Mouse (Mus musculus): ENCODE data around the gene Dennd4a.
"Not testable (repeated sequence)": the region's sequence is repeated elsewhere in the genome, so short reads cannot be mapped to it uniquely, and the experiment has no call there.

Gene Dennd4a

GRCm38 (mm10) chr9:64811538-64812474, 666 bp downstream of the Dennd4a start:
- DNase-seq (ENCODE audit: low read depth, low spot score), result no peak

GRCm38 (mm10) chr9:64812475-64812860, 1.3 kb downstream of the Dennd4a start:
- DNase-seq (ENCODE audit: low read depth, low spot score), result no peak

GRCm38 (mm10) chr9:64814273-64814672, 3.1 kb downstream of the Dennd4a start:
- DNase-seq (ENCODE audit: low read depth, low spot score), result no peak

- not testable (repeated sequence) for DNase-seq (ENCODE audit: low read depth, low spot score)
Measured at GRCm38 (mm10) chr9:64819686-64820085, 8.5 kb downstream of the Dennd4a start.

- no peak for DNase-seq (ENCODE audit: low read depth, low spot score)
Measured at GRCm38 (mm10) chr9:64820086-64820795, 9.1 kb downstream of the Dennd4a start.

GRCm38 (mm10) chr9:64822235-64822634, 11.1 kb downstream of the Dennd4a start:
- DNase-seq (ENCODE audit: low read depth, low spot score), result no peak

GRCm38 (mm10) chr9:64824389-64825008, 13.4 kb downstream of the Dennd4a start:
- DNase-seq (ENCODE audit: low read depth, low spot score), result no peak

- DNase-seq (ENCODE audit: low read depth, low spot score), result peak; percentile 28
Measured at GRCm38 (mm10) chr9:64830092-64830618, 19.0 kb downstream of the Dennd4a start.

- DNase-seq (ENCODE audit: low read depth, low spot score), result no peak
Measured at GRCm38 (mm10) chr9:64830641-64831040, 19.5 kb downstream of the Dennd4a start.

GRCm38 (mm10) chr9:64831760-64832159, 20.6 kb downstream of the Dennd4a start:
- no peak for DNase-seq (ENCODE audit: low read depth, low spot score)

- DNase-seq (ENCODE audit: low read depth, low spot score), result no peak
Measured at GRCm38 (mm10) chr9:64834418-64834817, 23.3 kb downstream of the Dennd4a start.

- DNase-seq (ENCODE audit: low read depth, low spot score), result no peak
Measured at GRCm38 (mm10) chr9:64845355-64845754, 34.2 kb downstream of the Dennd4a start.

- no peak for DNase-seq (ENCODE audit: low read depth, low spot score)
Measured at GRCm38 (mm10) chr9:64849548-64849947, 38.4 kb downstream of the Dennd4a start.

GRCm38 (mm10) chr9:64860083-64860482, 48.9 kb downstream of the Dennd4a start:
- no peak for DNase-seq (ENCODE audit: low read depth, low spot score)

- DNase-seq (ENCODE audit: low read depth, low spot score), result no peak
Measured at GRCm38 (mm10) chr9:64862687-64863086, 51.5 kb downstream of the Dennd4a start.

- DNase-seq (ENCODE audit: low read depth, low spot score), result no peak
Measured at GRCm38 (mm10) chr9:64886008-64886407, 74.9 kb downstream of the Dennd4a start.

GRCm38 (mm10) chr9:64896605-64897004, 85.5 kb downstream of the Dennd4a start:
- no peak for DNase-seq (ENCODE audit: low read depth, low spot score)

- DNase-seq (ENCODE audit: low read depth, low spot score), result no peak
Measured at GRCm38 (mm10) chr9:64902866-64903265, 91.7 kb downstream of the Dennd4a start.

GRCm38 (mm10) chr9:64903386-64903785, 92.2 kb downstream of the Dennd4a start:
- DNase-seq (ENCODE audit: low read depth, low spot score), result peak; percentile 62

- DNase-seq (ENCODE audit: low read depth, low spot score), result no peak
Measured at GRCm38 (mm10) chr9:64904917-64905640, 93.9 kb downstream of the Dennd4a start.

GRCm38 (mm10) chr9:64907441-64907840, 96.3 kb downstream of the Dennd4a start:
- no peak for DNase-seq (ENCODE audit: low read depth, low spot score)

Measured in skeletal muscle tissue, adult 2 months (tissue).